Mouse (Mus musculus): ENCODE results near the gene Pde10a. TPM values are rescaled to one million over a fixed set of nuclear protein-coding genes. Genes with fewer than 3 reads are reported as not detected.
A peak's percentile ranks its signal among the peaks of the same experiment; 100 is the strongest.

The Pde10a gene
- polyA plus RNA-seq, 1 experiment from 2014 or later: 1.8 TPM

GRCm38 (mm10) chr17:9002438-9002837, 477.3 kb downstream of the Pde10a start:
- no peak overlapping the region for H3K27ac ChIP-seq (ENCODE audit: low read depth, low read length)
- H3K4me2 ChIP-seq: no peak overlapping the region
- ATAC-seq (replicated peaks; ENCODE audit: low FRiP score): no peak
- 59% methylated on average over 4 of the region's 4 CpGs for WGBS
- H3K4me3 ChIP-seq (ENCODE audit: low read depth, low read length): no peak overlapping the region
- DNase-seq (ENCODE audit: low spot score): no peak
- no peaks in the 10 kb centered on the region for H3K9me3 ChIP-seq (ENCODE audit: control insufficient read depth, low read length)
- no peaks in the 10 kb centered on the region for H3K4me1 ChIP-seq (replicated peaks; ENCODE audit: control insufficient read depth, insufficient read depth, low read length)
- no peaks in the 10 kb centered on the region for H3K27me3 ChIP-seq (replicated peaks; ENCODE audit: control insufficient read depth, insufficient read depth, low read length)
- H3K36me3 ChIP-seq (ENCODE audit: control insufficient read depth, insufficient read depth, low read length): no peaks in the 10 kb centered on the region
- no peak overlapping the region for H3K9ac ChIP-seq (ENCODE audit: low read depth, low read length)

DNA sequence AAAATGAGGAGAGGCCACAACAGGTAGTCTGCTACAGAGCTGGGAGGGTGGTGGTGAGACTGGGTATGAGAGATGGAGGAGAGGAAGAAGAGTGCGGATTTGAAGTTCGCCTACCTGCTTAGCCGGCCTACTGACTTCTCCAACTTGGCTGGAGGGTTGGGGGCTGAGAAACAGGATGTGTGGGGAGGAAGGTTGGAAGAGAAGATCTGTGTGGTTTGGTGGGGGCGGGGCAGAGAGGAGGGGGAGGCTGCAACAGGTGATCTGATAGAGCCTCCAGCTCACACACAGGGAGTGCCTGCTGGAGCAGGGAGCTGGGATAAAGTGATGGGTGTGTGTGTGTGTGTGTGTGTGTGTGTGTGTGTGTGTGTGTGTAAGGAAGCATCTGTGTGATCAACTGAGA, 479.3 kb downstream of the Pde10a start:
- Histone ChIP-seq H3K9ac (ENCODE audit: low read depth, low read length) (no peak overlapping the region), H3K4me3 (ENCODE audit: low read depth, low read length) (no peak overlapping the region), H3K9me3 (ENCODE audit: control insufficient read depth, low read length) (no peaks in the 10 kb centered on the region), H3K27ac (ENCODE audit: low read depth, low read length) (no peak overlapping the region), H3K36me3 (ENCODE audit: control insufficient read depth, insufficient read depth, low read length) (no peaks in the 10 kb centered on the region), H3K4me1 (replicated peaks; ENCODE audit: control insufficient read depth, insufficient read depth, low read length) (no peaks in the 10 kb centered on the region), H3K4me2 (no peak overlapping the region), H3K27me3 (replicated peaks; ENCODE audit: control insufficient read depth, insufficient read depth, low read length) (no peaks in the 10 kb centered on the region)
- ATAC-seq (replicated peaks; ENCODE audit: low FRiP score) (no peak), DNase-seq (ENCODE audit: low spot score) (no peak)
- WGBS: 72% methylated on average over 4 of the region's 4 CpGs

DNA sequence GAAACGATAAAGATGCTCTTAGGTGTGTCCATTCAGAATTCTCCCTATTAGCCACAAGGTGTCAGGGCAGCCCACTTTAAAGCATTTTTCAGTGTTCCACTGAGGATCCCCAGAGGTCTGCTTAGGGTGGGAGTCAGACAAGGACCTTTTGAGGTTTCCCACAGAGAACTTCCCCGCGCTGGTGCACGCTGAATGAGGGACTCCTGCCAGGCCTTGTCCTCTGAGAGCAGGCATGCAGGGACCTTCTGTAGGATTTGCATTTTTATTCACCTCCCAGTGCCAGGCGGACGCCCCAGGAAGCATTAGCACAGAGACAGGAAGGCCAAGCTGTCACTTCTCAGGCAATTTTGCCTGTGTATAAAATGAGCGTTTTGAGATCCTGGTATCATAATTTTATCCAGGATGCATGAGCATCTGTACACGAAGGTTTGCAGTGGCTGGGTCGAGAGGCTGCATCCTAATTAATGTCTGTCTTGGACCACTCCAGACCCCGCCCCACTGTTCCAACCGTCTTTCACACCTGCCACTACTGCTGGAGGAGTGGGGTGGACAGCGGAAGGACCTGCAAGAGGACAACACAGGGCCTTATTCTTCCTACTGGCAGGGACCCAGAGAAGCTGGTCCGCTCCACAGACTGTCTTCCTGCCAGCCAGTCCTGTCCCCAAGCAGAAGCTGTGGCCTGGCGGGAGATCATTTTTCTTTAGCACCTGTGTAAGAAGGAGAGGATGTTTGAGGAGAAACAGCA, 498.2 kb downstream of the Pde10a start:
- Histone ChIP-seq H3K27me3 (replicated peaks; ENCODE audit: control insufficient read depth, insufficient read depth, low read length) (no peaks in the 10 kb centered on the region), H3K36me3 (ENCODE audit: control insufficient read depth, insufficient read depth, low read length) (no peaks in the 10 kb centered on the region), H3K9me3 (ENCODE audit: control insufficient read depth, low read length) (no peaks in the 10 kb centered on the region), H3K4me1 (replicated peaks; ENCODE audit: control insufficient read depth, insufficient read depth, low read length) (no peaks in the 10 kb centered on the region), H3K4me3 (ENCODE audit: low read depth, low read length) (no peak overlapping the region), H3K9ac (ENCODE audit: low read depth, low read length) (no peak overlapping the region), H3K4me2 (no peak overlapping the region), H3K27ac (ENCODE audit: low read depth, low read length) (no peak overlapping the region)
- no peak for ATAC-seq (replicated peaks; ENCODE audit: low FRiP score)
- WGBS: 35% methylated on average over 14 of the region's 14 CpGs
- DNase-seq (ENCODE audit: low spot score): no peak

GRCm38 (mm10) chr17:9030181-9030580, 505.0 kb downstream of the Pde10a start:
- WGBS: 54% methylated on average over 5 of the region's 5 CpGs
- Histone ChIP-seq H3K4me3 (ENCODE audit: low read depth, low read length) (no peak overlapping the region), H3K4me1 (replicated peaks; ENCODE audit: control insufficient read depth, insufficient read depth, low read length) (no peaks in the 10 kb centered on the region), H3K27ac (ENCODE audit: low read depth, low read length) (no peak overlapping the region), H3K4me2 (no peak overlapping the region), H3K27me3 (replicated peaks; ENCODE audit: control insufficient read depth, insufficient read depth, low read length) (no peaks in the 10 kb centered on the region), H3K36me3 (ENCODE audit: control insufficient read depth, insufficient read depth, low read length) (no peaks in the 10 kb centered on the region), H3K9ac (ENCODE audit: low read depth, low read length) (no peak overlapping the region), H3K9me3 (ENCODE audit: control insufficient read depth, low read length) (no peaks in the 10 kb centered on the region)
- ATAC-seq (replicated peaks; ENCODE audit: low FRiP score) (no peak), DNase-seq (ENCODE audit: low spot score) (no peak)

- DNase-seq (ENCODE audit: low spot score) (peak; percentile 69), ATAC-seq (replicated peaks; ENCODE audit: low FRiP score) (no peak; the same call in 1 of the 2 replicates)
- Histone ChIP-seq H3K27me3 (replicated peaks; ENCODE audit: control insufficient read depth, insufficient read depth, low read length) (no peaks in the 10 kb centered on the region), H3K27ac (ENCODE audit: low read depth, low read length) (no peak overlapping the region), H3K9me3 (ENCODE audit: control insufficient read depth, low read length) (no peaks in the 10 kb centered on the region), H3K4me2 (peak overlapping the region; percentile 35), H3K4me1 (replicated peaks; ENCODE audit: control insufficient read depth, insufficient read depth, low read length) (no peaks in the 10 kb centered on the region), H3K4me3 (ENCODE audit: low read depth, low read length) (no peak overlapping the region), H3K36me3 (ENCODE audit: control insufficient read depth, insufficient read depth, low read length) (no peaks in the 10 kb centered on the region), H3K9ac (ENCODE audit: low read depth, low read length) (no peak overlapping the region)
- 15% methylated on average over 24 of the region's 24 CpGs for whole genome bisulfite sequencing
Observed at GRCm38 (mm10) chr17:9031241-9032141, 506.3 kb downstream of the Pde10a start.

DNA sequence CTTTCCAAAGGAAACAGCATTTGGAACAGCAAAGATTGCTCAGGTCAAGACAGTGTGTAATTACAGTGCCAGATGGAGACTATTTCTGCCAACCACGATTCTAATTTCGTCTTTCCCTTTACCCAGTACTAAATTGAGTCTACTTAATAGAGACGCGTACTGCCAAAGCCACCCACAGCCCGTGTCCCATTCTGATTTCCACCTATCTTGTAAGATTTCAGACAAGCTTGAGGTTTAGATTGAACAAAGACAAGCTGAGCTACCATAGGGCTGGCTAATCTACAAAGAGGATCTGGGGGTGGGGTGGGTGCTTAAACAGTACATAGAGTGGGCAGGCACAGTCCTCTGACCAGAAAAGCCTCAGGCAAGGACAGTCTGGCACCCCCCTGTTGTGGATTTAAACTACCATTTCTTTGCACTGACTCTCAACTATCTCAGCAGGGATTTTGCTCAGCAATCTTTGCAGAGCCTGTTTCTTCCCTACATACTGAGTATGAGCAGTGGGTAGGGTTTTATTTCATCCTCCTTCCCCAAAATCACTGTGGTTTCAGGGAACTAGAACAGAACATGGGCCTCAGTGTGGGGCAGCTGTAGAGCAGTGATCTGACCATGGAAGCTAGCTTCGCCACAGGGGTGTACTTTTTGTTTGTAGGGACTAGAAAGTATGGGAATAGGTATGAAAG, 507.3 kb downstream of the Pde10a start:
- ATAC-seq (replicated peaks; ENCODE audit: low FRiP score) (no peak), DNase-seq (ENCODE audit: low spot score) (no peak)
- H3K36me3 ChIP-seq (ENCODE audit: control insufficient read depth, insufficient read depth, low read length): no peaks in the 10 kb centered on the region
- H3K4me3 ChIP-seq (ENCODE audit: low read depth, low read length): no peak overlapping the region
- 65% methylated on average over 6 of the region's 6 CpGs for WGBS
- no peak overlapping the region for H3K27ac ChIP-seq (ENCODE audit: low read depth, low read length)
- no peaks in the 10 kb centered on the region for H3K4me1 ChIP-seq (replicated peaks; ENCODE audit: control insufficient read depth, insufficient read depth, low read length)
- H3K9me3 ChIP-seq (ENCODE audit: control insufficient read depth, low read length): no peaks in the 10 kb centered on the region
- no peak overlapping the region for H3K4me2 ChIP-seq
- no peaks in the 10 kb centered on the region for H3K27me3 ChIP-seq (replicated peaks; ENCODE audit: control insufficient read depth, insufficient read depth, low read length)
- H3K9ac ChIP-seq (ENCODE audit: low read depth, low read length): no peak overlapping the region

- Histone ChIP-seq H3K4me2 (no peak overlapping the region), H3K27me3 (replicated peaks; ENCODE audit: control insufficient read depth, insufficient read depth, low read length) (no peaks in the 10 kb centered on the region), H3K9ac (ENCODE audit: low read depth, low read length) (no peak overlapping the region), H3K4me1 (replicated peaks; ENCODE audit: control insufficient read depth, insufficient read depth, low read length) (no peaks in the 10 kb centered on the region), H3K4me3 (ENCODE audit: low read depth, low read length) (no peak overlapping the region), H3K27ac (ENCODE audit: low read depth, low read length) (no peak overlapping the region), H3K9me3 (ENCODE audit: control insufficient read depth, low read length) (no peaks in the 10 kb centered on the region), H3K36me3 (ENCODE audit: control insufficient read depth, insufficient read depth, low read length) (no peaks in the 10 kb centered on the region)
- ATAC-seq (replicated peaks; ENCODE audit: low FRiP score) (no peak), DNase-seq (ENCODE audit: low spot score) (no peak)
- 71% methylated on average over 5 of the region's 5 CpGs for WGBS
Observed at GRCm38 (mm10) chr17:9033511-9033910, 508.3 kb downstream of the Pde10a start.

DNA sequence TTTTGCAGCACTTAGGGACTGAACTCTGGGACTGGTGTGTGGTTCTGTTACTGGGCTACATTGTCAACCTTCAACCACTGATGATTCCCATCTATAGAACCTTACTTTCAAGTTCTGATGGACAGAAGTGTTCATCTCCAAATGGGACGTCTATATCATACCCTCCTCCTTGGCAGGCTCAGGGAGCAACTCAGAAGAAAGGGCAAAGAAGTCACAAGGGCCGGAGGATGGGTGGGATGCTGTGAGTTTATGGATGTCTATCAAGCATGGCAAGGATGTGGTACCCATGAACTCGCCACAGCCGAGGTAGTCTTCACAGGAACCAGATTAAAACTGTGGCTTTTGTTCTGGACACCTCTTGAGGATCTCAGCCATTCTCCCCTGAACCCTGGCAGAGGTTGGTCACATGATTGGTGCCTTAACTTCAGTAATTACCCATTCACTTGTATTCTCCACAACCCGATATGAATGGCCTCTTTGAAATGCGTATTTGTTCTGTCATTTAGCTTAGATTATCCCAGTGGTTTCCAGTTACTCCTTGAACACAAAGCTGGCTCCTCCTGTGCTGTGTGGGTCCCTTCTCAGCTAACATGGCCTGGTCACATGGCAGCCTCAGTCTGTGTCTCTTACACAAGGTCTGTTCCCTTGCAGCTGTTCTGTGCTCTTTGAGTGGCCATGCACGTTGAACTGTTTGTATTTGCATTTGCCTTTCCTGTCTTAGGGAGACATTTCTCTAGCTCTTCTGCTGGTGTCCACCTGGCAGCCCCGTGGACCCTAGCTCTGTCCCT, 510.6 kb downstream of the Pde10a start:
- Histone ChIP-seq H3K36me3 (ENCODE audit: control insufficient read depth, insufficient read depth, low read length) (no peaks in the 10 kb centered on the region), H3K9ac (ENCODE audit: low read depth, low read length) (no peak overlapping the region), H3K9me3 (ENCODE audit: control insufficient read depth, low read length) (no peaks in the 10 kb centered on the region), H3K27ac (ENCODE audit: low read depth, low read length) (no peak overlapping the region), H3K4me2 (no peak overlapping the region), H3K4me3 (ENCODE audit: low read depth, low read length) (no peak overlapping the region), H3K27me3 (replicated peaks; ENCODE audit: control insufficient read depth, insufficient read depth, low read length) (no peaks in the 10 kb centered on the region), H3K4me1 (replicated peaks; ENCODE audit: control insufficient read depth, insufficient read depth, low read length) (no peaks in the 10 kb centered on the region)
- DNase-seq (ENCODE audit: low spot score) (no peak), ATAC-seq (replicated peaks; ENCODE audit: low FRiP score) (no peak)
- WGBS: 83% methylated on average over 8 of the region's 8 CpGs
